Mouse (Mus musculus) spleen, embryonic (tissue): ENCODE data around the gene Acsm4.
"Not testable (repeated sequence)": the region's sequence is repeated elsewhere in the genome, so short reads cannot be mapped to it uniquely, and the experiment has no call there.

Source experiments
- CTCF ChIA-PET: fragments of 350-600 bp; sonication (Branson Sonifier 250); formaldehyde crosslinking; loops from one replicate; lab custom pipeline; 2022; lab: Charles Lee

Gene Acsm4

DNA sequence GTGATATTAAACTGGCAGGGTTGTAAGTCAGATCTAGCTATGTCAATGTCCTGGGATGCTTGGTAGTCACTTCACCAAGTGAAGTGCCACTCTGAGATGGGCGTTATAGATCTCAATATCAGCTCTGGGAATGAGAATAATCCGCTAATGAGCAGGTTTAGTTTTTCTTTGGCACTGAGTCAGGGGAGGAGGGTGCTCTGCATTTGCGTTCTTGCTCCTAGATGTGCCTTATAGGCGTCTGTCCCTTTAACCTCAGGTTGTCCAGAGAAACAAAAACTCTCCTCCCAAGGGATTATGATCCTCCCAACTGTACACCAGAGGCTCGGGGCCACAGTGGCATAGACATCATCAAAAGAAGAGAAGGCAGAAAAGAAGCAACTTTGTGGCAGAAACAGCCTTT, at the start of gene Acsm4:
Acsm4 (plus strand) TSS at position 301 of the 400 bp plus-strand sequence.
- CTCF ChIA-PET: no interaction called here

DNA sequence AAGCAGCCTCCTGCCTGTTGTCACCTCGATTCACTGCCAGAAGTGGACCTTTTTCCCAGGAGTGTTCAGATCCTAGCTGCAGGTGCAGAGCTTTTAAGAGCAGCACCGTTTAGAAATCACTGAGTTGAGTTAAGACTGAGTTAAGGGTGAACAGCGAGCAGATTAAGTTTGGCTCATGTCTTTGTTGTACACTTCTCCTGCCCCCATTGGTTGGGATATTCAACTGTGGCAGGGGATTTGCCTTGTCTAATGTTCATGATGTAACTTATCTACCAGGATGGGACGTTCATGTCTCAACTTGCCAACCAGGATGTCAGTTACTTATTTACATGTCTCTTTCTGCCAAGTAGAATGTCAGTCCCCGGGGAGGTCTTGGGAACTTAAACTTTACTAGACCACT, 47.5 kb upstream of the Acsm4 start:
- CTCF ChIA-PET: no interaction called here

DNA sequence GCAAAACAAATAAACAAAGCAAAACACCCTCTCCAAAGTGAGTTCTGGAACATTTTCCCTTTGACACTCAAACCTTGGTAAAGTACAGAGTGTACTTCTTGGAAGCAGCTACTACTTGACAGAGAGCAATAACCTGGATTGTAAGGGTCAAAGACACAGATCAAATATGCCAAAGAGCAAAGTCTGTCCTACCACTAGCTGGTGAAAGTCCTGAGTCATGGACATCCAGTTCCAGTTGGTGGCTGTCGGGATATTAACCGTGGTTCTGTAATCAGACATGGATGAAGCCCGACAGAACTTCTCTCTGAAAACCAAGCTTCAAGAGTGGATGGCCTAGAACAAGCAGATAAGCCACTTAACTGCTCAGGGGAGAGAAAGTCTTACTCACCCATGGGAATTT, 21.9 kb upstream of the Acsm4 start:
- CTCF ChIA-PET: no interaction called here

DNA sequence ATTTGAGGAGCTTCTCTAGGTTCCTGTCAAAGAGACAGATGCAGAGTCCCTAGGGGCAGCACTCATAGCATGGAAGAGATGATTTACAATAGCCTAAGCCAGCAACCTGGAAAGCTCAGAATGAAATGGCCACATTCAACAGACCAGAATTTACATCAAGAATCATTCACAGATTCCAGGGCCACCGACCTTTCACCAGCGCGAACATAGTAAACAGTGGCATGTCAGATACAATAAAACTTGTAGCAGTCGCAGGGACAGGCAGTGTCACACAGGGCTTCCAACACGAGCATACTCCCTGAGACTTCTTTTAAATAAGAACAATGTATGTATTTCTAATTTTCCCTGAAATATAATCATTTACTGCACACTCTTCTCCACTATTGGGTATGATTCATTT, 19.4 kb upstream of the Acsm4 start:
- CTCF ChIA-PET: no interaction called here

DNA sequence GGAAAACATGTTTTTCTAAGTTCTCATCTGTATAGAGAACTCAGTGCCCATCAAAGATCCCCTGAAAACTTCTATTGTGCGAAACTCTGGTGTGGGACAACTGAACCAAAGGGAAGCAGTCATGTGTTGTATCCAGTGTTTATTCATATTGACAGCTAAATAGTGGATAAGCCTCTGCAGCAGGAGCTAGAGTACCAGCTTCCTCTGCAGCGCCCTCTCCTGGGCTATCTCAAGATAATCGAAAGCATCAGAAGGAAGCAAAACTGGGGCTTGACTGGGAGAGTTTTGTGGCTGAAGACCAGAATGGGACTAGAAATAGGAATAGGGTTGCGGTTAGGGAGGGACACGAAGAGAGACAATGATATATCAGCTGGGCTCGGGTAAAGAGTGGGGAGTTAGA, 18.9 kb upstream of the Acsm4 start:
- CTCF ChIA-PET: no interaction called here

DNA sequence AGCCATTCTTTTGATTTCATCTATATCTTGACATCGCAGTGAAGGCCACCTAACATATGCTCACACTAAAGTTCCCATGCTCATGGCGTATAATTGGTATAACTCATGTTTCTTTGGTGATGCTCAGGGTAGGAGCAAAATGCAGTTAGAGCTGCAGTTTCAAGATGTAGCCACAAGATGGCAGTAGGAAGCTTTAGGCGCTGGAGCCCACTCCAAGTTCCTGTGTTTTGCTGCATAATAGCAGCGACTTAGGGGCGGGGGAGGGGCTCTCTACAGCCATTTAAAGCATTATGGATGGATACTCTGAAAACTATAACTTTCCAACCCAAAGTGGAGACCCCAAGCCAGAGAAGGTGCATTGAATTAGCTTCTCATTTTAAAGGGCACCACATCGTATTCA, 16.4 kb upstream of the Acsm4 start:
- CTCF ChIA-PET: no interaction called here

DNA sequence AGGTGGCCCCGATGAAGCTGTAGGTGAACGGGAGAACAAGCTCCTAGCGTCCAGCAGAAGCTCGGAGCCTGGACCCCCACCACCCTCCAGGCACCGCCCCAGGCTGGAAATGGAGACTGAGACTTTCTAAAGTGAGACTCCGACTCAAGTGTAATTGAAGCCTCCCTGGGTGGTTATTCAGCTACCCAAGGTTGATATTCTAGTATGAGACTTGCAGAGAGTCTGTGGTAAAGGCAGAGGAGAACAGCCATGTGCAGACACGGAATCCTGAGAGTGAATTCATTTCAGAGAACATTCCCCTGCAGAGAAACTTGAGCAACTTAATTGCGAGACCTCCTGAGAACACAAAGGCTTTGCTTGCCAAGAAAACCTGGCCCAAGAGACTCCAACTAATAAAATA, 9.7 kb upstream of the Acsm4 start:
- CTCF ChIA-PET: no interaction called here

DNA sequence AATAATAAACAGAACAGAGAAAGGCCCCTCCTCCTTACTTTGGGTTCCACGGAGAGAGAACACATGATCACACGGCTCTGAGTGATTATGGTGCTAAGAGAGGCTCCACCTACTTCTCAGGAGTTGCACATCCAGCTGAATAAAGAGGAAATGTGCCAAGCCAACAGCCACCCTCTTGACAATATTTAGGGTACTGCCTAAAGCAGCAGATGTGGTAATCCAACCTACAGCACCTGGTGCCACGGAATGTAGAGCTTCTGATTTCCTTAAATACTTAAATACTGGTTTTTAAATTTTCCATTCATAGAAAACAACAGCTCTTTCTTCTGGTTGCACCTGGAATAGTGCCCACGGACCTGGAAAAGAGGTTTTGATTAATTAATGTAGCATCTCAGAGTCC, 7.1 kb upstream of the Acsm4 start:
- CTCF ChIA-PET: no interaction called here

DNA sequence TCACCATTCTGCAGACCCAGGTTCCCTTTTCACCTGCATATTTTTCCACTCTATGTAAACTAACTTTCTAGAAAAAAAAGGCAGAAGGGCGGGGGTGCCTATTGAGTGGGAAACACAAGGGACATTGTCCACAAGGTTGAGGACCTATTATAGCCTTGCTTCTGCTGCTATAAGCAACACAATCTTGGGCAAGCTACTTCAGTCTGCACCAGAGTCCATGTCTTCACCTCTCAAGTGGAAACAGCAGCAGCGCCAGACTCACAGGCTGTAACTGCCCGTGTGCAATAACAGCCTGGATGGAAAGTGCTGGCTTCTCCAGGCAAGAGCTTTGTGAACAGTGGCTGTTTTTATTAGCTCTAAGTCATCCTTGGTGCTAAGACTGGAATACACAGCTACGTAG, 2.5 kb downstream of the Acsm4 start:
- CTCF ChIA-PET: no interaction called here

DNA sequence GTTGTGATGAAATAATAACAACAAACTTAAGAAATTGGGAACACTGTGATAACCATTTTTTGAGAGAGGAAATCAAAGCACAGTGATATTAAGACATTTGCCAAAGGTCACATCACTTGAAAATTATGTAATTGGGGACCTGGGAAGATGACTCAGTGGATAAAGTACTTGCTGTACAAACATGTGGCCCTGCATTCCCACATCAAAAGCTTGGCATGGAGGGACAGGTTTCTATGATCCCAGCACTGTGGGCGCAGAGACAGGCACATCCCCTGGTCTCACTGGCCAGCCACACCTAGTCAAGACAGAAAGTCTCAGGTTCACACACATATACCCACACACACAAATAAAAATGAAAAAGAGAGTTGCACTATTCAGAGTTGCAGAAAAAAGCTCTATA, 5.1 kb downstream of the Acsm4 start:
- CTCF ChIA-PET: no interaction called here

DNA sequence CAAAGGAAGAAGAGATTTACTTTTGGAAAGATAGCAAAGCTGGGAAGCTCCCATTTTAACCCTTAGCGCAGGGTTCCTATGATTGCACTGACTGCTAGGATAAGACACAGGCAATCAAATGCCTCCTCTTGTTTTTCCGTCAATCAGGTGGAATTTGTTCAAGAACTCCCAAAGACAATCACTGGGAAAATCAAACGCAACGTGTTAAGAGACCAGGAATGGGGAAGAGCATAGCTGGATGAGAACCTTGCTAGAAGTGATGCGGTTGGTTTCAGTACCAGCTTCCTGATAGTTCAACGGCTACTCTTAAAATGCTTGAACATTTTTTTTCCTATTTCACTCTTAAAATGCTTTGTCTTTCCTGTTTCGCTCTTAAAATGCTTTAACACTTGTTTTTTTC, 24.3 kb downstream of the Acsm4 start:
- CTCF ChIA-PET: no interaction called here

DNA sequence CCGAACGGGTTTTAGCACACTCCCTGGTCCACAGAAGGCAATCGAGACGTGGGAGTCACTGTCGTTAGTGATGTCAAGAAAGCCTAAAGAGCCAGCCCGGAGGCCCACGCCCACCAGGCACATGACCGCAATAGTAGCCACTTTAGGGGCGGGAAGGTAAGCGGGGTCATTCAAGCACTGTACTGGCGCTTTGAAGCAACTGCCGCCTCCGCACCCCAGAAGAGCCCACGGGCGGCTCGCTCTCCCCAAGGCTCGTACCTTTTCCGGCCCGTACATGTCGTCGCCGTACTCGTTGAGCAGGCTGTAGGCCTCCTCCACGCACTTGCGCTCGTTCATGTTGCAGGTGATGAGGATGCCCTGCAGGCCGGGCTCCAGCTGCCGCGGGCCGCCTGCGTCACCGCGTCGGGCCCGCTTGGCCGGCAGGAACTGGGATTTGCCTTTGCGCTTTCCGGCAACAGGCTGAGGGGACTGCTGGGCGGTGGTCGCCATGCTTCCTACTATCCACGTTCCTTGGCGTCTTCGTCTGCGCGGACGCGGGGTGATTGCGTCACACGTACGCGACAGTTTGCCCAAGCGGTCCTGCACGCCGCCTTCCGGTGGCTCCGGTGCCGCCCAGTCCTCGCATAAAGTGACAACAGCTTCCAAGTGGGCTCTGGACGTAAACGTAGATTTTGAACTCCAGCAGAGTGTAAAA, 30.6 kb downstream of the Acsm4 start, which contains the start of gene Thumpd1:
Thumpd1 (minus strand) TSS at position 546 of the 694 bp plus-strand sequence.
- CTCF ChIA-PET: no interaction called here

DNA sequence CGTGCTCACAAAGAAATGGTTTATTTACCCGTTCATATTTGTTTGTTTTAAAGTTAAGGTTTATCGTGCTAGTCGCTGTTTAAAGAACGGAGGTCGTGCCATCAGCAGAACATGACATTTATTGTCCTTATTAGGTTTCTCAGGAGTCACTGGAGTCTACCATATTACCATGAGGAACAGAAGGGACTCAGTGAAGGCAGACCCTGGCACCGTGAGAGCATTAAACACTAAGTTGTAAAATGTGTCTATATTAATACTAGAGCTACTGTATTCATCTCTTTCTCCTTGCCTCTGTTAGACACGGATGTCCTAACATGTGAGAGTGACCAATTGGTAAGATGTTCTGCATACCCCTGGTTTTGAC, 31.1 kb downstream of the Acsm4 start:
- CTCF ChIA-PET: no interaction called here

DNA sequence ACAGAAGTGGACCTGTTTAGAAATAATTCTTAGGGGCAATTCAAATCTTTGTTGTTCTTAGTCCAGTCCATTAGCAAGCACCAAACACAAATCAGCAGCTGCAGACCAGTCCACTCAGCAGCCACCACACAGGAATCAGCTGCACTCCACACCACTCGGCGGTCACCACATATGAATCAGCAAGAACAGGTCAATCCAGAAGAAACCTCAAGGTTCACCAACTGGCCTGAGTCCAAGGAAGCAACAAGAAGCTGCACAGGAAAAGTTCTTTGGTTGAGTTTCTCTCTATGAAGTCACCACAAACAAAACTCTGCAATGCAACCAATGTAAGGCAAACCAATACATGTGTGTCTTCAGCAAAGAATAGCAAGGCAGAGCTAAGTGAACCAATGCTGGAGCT, 37.8 kb downstream of the Acsm4 start:
- CTCF ChIA-PET: no interaction called here

DNA sequence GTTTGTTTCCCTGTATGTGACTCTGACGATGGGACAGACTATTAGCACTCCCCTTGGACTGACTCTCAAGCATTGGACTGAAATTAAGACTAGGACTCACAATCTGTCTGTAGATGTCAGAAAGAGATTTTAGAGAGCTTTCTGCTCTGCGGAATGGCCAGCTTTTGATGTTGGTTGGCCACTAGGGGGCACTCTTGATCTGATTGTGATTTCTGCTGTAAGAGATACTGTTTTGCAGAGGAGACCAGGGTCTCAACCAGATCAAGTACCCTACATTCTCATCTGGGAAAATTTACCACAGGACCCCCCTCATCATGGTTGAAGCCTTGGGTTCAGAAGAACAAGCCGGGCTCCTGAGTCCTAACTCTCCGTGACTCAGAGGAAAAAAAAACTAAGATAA, 41.4 kb downstream of the Acsm4 start:
- CTCF ChIA-PET: not testable (repeated sequence)

DNA sequence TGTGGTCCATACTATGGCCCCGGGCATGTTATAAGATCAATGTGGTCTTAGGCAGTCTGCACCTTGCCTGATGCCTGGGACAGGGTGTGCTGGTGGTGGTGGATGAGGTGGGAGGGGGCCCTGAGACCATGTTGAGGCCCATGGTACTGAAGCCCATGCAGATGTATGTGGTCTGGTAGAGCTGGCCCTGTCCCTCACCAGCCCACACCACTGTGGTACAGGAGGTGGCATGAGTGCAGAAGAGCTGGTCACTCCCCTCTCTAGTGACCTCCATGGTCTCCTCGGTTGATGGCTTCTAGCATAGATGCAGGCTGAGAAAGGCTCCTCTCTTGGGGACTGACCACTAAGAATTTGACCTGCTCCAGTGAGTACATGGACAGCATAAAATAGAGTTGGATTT, 49.1 kb downstream of the Acsm4 start:
- CTCF ChIA-PET: no interaction called here

DNA sequence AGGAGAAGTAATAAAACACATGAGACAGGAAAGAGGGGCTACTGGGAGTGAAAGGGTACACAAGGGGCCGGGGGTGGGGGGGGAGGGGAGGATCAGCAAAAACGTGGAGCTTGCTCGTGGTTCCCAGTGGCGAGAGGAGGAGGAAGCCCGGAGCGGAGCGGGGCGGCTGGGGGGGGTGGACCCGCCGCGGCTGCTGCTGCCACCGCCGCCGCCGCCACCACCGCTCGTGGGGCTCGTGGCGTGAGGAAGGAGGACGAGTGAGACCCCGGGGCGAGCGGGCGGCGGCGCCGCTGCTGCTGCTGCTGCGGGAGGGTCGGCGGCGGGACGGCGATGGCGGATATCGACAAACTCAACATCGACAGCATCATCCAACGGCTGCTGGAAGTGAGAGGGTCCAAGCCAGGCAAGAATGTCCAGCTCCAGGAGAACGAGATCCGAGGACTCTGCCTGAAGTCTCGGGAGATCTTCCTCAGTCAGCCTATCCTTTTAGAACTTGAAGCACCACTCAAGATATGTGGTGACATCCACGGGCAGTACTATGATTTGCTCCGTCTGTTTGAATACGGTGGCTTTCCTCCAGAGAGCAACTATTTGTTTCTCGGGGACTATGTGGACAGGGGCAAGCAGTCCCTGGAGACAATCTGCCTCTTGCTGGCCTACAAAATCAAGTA, 50.1 kb downstream of the Acsm4 start:
- CTCF ChIA-PET: not testable (repeated sequence)

DNA sequence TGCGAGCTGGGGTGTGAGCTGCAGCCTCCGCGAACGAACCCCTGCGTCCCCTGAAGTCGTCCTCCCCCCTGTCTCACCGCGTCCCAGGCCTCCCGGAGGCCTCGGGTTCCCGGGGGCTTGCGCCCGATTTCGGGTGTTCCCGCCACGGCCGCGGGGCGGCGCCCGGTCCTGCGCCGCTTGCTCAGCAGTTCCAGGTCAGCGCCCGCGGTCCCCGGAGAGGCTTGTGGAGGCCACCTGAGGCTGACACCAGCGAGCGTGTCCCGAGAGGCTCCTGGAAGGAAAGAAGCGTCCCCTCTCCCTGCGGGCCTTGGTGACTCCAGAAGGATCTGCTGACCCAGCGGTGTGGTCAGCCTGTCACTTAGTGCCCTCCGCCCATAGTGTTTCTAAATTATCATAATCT, 54.5 kb downstream of the Acsm4 start:
- CTCF ChIA-PET: no interaction called here

DNA sequence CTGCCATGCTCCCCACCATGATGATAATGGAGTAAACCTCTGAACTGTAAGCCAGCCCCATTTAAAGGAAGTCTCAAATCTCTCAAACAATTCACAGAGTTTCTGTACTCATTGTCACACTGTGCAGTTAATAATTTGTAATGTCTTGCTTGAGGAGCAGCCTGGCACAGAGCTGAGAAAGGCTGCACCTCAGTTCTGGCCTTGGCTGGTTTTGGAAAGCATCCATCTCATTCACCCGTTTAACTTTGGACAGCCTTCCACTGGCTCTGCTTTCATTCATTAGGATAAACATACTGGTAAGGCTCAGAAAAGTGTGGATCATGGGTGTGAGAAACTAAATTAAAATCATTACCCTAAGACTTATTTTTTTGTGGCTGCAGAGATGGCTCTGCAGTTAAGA, 56.0 kb downstream of the Acsm4 start:
- CTCF ChIA-PET: no interaction called here

DNA sequence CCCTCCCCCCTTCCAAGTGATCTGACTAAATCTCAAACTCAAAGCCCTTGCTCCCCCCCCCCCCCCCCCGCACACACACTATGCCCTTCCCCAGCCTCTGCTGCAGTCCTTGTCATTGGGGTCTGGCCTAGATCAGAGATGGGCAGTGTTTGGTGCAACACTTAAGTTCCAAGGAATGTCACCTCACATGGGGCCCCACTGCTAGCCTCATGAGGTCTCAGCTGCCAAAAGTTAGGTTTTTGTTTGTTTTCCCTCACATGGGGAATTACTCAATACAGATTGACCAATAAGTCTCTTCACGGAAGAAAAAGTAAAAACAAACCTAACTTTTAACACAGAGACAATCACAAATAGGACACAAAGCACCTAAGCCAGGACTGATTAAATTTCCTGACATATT, 58.9 kb downstream of the Acsm4 start:
- CTCF ChIA-PET: no interaction called here

DNA sequence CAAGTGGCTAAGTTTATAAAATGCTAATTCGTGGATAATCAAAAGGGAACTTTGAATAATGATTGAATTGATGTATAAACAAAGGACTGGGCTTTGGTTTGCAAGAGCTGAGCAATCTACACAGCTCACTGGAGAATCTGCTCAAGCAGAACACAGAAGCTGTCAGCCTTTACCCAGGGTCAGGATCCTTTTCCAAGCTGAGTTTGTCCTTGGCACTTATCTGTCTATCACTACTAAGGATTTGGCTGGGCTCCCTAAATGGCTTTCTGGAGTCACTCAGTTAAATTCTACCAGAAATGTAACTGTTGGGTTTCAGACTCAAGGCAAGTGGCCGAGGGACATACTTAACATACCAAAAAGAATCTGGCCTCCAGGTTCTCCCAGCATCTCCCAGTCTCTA, 60.1 kb downstream of the Acsm4 start:
- CTCF ChIA-PET: no interaction called here

DNA sequence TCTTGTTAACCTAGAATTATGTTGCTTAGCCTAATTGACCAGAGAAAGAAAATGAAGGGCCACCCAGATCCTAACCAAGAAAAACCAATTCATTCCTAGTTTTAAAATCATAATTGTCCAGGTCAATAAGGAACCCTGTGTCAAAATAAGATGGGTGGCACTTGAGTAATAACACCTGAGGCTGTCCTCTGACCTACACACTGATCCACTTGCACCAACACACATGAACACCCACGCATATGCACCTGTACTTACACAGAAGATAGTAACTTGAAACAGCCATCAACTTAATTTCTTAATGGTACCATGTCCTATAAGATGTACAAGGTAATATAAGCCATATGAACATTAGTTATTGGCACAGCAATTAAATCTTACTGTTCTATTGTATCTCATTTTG, 63.9 kb downstream of the Acsm4 start:
- CTCF ChIA-PET: no interaction called here

DNA sequence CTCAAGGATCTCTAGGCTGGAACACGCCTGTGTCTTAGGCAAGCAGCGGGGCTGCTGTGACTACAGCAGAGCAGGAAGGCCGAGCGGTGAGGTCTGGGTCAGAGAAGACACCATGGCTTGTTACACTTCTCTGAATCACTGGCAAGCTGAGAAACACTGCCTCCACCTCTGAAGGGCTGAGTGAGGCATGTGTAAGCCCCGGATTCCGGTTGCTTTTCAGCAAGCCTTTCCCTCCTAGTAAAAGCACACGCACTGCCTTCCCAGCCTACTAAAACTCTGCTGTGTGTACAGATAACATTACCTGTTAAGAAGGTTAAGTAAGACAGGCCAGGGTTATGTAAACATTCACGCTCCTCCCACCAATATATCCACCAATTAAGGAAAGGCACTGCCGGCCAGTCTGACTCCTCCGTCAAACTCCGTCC, 70.7 kb downstream of the Acsm4 start, which contains the start of gene Acsm3:
Acsm3 (plus strand) TSS at position 397 of the 425 bp plus-strand sequence.
- CTCF ChIA-PET: no interaction called here
